Mouse (Mus musculus) left cerebral cortex, postnatal 36 days (tissue): ENCODE data around the gene Alg14. TPM values are rescaled to one million over a fixed set of nuclear protein-coding genes. Genes with fewer than 3 reads are reported as not detected.

Experiments used
- DNase-seq, 2 experiments: peaks; one replicate each; pipeline ENCODE4 v3.0.0; 2021 to 2022; ENCODE audit warnings: low spot score in 2 of 2, mixed read lengths in 1 of 2
- intact Hi-C: fragments of 180-260 bp; cut with DNase I; formaldehyde crosslinking; loops from one replicate; pipeline ENCODE4 v1.15.1; 2025
- total RNA-seq, 2 experiments: library from RNA; stranded (reverse); gene quantifications; 2 replicates each; pipeline ENCODE4 v1.2.3; 2021

Alg14 gene
- total RNA-seq, 2 experiments from 2014 or later = 12.8 to 13.8 TPM

- DNase-seq = no peak
- intact Hi-C loops = no loop called here
Observed at GRCm38 (mm10) chr3:121320896-121321295, 29.3 kb downstream of the Alg14 start.

GRCm38 (mm10) chr3:121323371-121323770 lies 31.8 kb downstream of the Alg14 start:
- no peak for DNase-seq
- intact Hi-C loops = no loop called here

- intact Hi-C loops = no loop called here
- DNase-seq = no peak
Observed at GRCm38 (mm10) chr3:121327406-121327805, 35.8 kb downstream of the Alg14 start.

GRCm38 (mm10) chr3:121329647-121330046 lies 38.1 kb downstream of the Alg14 start:
- intact Hi-C loops = no loop called here
- no peak for DNase-seq

GRCm38 (mm10) chr3:121330244-121330646 lies 38.7 kb downstream of the Alg14 start:
- intact Hi-C loops = no loop called here
- no peak for DNase-seq

GRCm38 (mm10) chr3:121336234-121336890 lies 44.8 kb downstream of the Alg14 start:
- DNase-seq = no peak
- intact Hi-C loops = no loop called here

GRCm38 (mm10) chr3:121338687-121339086 lies 47.1 kb downstream of the Alg14 start:
- intact Hi-C loops = no loop called here
- no peak for DNase-seq

GRCm38 (mm10) chr3:121340321-121340761 lies 48.8 kb downstream of the Alg14 start:
- intact Hi-C loops = no loop called here
- DNase-seq = no peak

- no peak for DNase-seq
- intact Hi-C loops = no loop called here
Observed at GRCm38 (mm10) chr3:121343224-121343623, 51.7 kb downstream of the Alg14 start.

GRCm38 (mm10) chr3:121344056-121344945 lies 52.7 kb downstream of the Alg14 start:
- intact Hi-C loops = no loop called here
- no peak for DNase-seq

- DNase-seq = no peak
- intact Hi-C loops = loop anchor here (5.0 kb wide), 1 partner anchor 82 kb away; the partner anchor contains the start of gene Cnn3
Observed at GRCm38 (mm10) chr3:121344951-121345642, 53.5 kb downstream of the Alg14 start.

- intact Hi-C loops = loop anchor here (5.0 kb wide), 1 partner anchor 82 kb away; the partner anchor contains the start of gene Cnn3
- DNase-seq = no peak
Observed at GRCm38 (mm10) chr3:121345643-121346000, 54.0 kb downstream of the Alg14 start.

- intact Hi-C loops = loop anchor here (5.0 kb wide), 1 partner anchor 81 kb away; the partner anchor contains the start of gene Cnn3
Observed at GRCm38 (mm10) chr3:121346507-121347267, 55.1 kb downstream of the Alg14 start.

GRCm38 (mm10) chr3:121348792-121349191 lies 57.2 kb downstream of the Alg14 start:
- no peak for DNase-seq
- intact Hi-C loops = loop anchor here (5.0 kb wide), 1 partner anchor 79 kb away; the partner anchor contains the start of gene Cnn3

More at GRCm38 (mm10) chr3:121346507-121347267, 55.1 kb downstream of the Alg14 start:
- no peak for DNase-seq

- intact Hi-C loops = loop anchor here (5.0 kb wide), 1 partner anchor 78 kb away; the partner anchor contains the start of gene Cnn3
- DNase-seq = peak in 1 of 2 experiments; percentile 9
Observed at GRCm38 (mm10) chr3:121349334-121350169, 58.0 kb downstream of the Alg14 start.

GRCm38 (mm10) chr3:121351257-121351656 lies 59.7 kb downstream of the Alg14 start:
- no peak for DNase-seq
- intact Hi-C loops = no loop called here

GRCm38 (mm10) chr3:121354281-121354680 lies 62.7 kb downstream of the Alg14 start:
- intact Hi-C loops = no loop called here
- DNase-seq = no peak

- intact Hi-C loops = no loop called here
- DNase-seq = no peak
Observed at GRCm38 (mm10) chr3:121354861-121355470, 63.4 kb downstream of the Alg14 start.
